Mouse (Mus musculus): Measurements from ENCODE around the gene Desi2.
"Not testable (repeated sequence)": the region's sequence is repeated elsewhere in the genome, so short reads cannot be mapped to it uniquely, and the experiment has no call there.

The Desi2 gene

GRCm38 (mm10) chr1:178270635-178271034 is 83.4 kb downstream of the Desi2 start:
- DNase-seq = no peak

DNA sequence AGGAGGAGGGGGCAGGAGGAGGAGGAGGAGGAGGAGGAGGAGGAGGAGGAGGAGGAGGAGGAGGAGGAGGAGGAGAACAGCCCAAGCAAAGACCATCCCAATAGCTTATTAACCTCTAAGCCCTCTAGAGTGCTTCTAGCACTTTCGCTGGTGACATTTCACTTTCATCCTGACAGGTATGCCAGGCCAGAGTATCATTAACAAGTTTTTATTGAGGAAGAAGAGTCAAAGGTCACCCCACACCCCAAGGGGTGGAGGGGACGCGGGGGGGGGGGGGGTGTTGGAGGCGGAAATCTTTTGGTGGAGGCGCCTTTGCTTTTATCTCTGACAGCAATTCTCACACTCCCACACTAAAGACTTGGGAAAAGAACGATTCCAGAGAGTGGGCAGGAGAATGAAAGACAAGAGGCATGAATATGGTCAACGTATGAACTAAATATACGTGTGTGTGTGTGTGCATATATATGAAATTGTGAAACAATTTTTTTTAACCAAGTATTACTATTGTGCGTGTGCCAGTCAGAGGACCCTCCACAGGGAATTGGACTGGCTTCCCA is 88.0 kb downstream of the Desi2 start:
- peak; percentile 28 for DNase-seq

DNA sequence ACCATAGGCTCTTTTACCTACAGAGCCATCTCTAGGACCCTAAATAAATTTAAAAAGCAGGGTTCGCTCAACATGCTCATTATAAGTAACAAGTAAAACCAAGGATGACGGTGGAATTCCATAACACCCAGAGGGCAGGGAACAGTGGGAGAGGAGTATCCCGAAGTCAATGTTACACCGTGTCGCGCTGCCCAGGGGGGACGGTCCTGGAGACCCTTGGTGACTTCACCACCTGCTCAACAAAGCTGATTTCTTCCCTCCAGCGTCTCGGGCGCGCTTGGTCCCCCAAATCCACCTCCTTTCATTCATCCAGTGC is 88.5 kb downstream of the Desi2 start:
- DNase-seq = no peak

DNA sequence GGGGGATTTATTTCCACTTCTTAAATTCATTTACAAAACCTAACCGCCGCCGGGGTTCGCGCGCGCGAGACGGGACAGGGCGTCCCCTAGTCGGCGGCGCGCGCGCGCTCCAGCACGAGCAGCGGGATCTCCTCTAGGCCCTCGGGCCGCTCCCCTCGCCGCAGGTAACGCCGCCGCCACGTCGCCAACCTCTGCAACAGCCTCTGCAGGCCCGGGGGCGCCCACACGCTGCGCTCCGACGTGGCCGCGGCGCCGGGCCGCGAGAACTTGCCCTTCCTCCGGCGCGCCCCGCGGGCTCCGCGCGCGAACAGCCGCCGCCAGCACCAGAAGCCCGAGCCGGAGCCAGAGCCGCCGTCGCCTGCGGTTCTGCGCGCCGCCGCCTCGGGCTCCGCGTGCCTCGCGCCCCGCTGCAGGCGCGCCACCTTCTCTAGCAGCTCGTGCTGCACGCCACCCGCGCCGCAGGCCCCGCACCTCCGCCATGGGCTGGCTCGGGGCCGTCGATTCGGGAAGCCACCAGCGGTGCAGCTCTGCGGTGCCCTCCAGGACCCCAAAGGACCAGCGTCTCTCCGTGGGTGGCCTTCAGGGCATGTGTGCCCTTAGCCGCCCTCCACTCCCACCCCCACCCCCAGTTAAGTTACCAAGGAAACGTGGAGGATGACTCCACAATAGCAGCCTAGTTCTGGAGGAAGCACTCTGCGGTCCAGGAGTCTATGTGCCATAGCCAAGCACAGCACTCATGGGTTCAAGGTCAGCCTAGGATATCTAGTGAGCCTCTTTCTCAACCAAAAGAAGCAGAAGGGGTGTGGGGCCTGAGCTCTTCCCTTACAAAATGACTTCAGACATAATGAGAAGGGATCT is 89.1 kb downstream of the Desi2 start:
- DNase-seq = peak; percentile 83

GRCm38 (mm10) chr1:178283314-178283713 is 96.1 kb downstream of the Desi2 start:
- DNase-seq = not testable (repeated sequence)

DNA sequence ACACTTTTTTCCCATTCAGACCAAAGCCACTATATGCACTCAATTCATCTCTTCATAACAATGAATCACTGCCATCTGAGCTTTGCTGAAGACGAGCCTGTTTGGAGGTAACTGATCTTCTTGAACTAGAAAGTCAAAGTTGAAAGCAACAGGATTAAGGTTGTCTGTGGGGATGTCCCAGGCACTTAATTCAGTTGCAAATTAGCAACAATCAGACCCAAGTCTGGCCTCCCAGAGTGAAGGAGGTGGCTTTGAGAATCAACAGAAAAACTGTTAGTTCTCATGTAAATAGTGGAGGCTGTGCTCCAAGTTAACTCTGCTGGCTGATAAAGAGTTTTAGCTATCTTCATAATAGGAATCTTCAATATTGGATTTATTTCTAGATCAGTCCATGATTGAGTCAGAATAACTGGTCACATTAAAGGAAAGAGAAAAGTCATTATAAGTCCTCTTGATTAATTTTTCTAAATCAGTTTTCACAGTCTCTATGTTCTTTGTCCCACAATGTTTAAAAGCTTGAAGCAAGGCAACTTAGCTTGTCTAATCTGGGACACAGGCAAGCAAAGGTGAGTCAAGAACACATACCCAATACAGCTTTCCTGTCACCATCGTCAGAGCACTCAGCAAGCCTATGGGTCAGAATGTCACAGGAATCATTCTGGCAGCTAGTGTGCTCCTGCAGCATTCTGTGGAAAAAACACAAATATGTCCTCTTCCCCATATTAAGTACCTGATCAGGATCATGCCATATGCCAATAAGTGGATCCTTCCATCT is 96.9 kb downstream of the Desi2 start:
- DNase-seq = no peak

- DNase-seq = no peak
Observed at GRCm38 (mm10) chr1:178287601-178288176, 100.5 kb downstream of the Desi2 start.

GRCm38 (mm10) chr1:178291716-178292115 is 104.5 kb downstream of the Desi2 start:
- no peak for DNase-seq

DNA sequence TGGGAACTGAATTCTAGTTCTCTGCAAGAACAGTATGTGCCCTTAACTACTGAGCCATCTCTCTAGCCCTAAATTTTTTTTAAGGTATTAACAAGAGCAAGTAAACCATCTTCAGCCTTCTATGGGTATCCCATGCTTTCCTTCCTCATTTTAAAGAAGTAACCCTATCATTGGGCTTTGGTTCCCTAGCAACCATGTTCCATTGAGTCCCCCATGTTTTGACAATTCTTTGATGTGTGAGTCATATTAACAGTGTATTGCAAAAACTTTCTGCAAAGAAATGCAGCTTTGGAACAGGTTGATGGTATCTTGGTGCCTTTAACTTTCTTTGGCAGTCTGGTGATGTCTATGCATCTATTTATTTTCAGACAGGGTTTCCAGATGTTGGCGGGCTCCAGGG is 106.8 kb downstream of the Desi2 start:
- no peak for DNase-seq

- not testable (repeated sequence) for DNase-seq
Observed at GRCm38 (mm10) chr1:178301261-178301660, 114.0 kb downstream of the Desi2 start.

- peak; percentile 71 for DNase-seq
Observed at GRCm38 (mm10) chr1:178303425-178303824, 116.2 kb downstream of the Desi2 start.
